Mouse (Mus musculus) heart, embryonic 12.5 days (tissue): ENCODE measurements around the gene Mknk2. TPM values are rescaled to one million over a fixed set of nuclear protein-coding genes. Genes with fewer than 3 reads are reported as not detected.

ENCODE experiments used
- ATAC-seq: fragments of 200-750 bp; cut with Nextera tagmentation; 2 replicates; pipeline ENCODE4 v1.8.0; 2017; ENCODE audit warnings: moderate TSS enrichment, moderate library complexity; ENCODE audit not compliant: insufficient number of reproducible peaks, low FRiP score
- H3K27ac ChIP-seq: fragments of 300-500 bp; sonication (generic); 2 replicates; pipeline ENCODE4 v1.5.1; 2016; ENCODE audit warnings: mild to moderate bottlenecking, moderate library complexity; ENCODE audit not compliant: poor library complexity, severe bottlenecking
- H3K27me3 ChIP-seq: fragments of 300-500 bp; sonication (generic); replicated peaks from 2 replicates; pipeline ENCODE4 v1.6.1; 2016; ENCODE audit warnings: mild to moderate bottlenecking, moderate library complexity
- H3K36me3 ChIP-seq: fragments of 300-500 bp; sonication (generic); 2 replicates; pipeline ENCODE4 v1.6.1; 2016; ENCODE audit warnings: mild to moderate bottlenecking, moderate library complexity
- H3K4me1 ChIP-seq: fragments of 300-500 bp; sonication (generic); replicated peaks from 2 replicates; pipeline ENCODE4 v1.6.1; 2016; ENCODE audit warnings: mild to moderate bottlenecking
- H3K4me2 ChIP-seq: fragments of 300-500 bp; sonication (generic); 2 replicates; pipeline ENCODE4 v1.6.1; 2016; ENCODE audit warnings: mild to moderate bottlenecking, moderate library complexity
- H3K4me3 ChIP-seq: fragments of 300-500 bp; sonication (generic); 2 replicates; pipeline ENCODE4 v1.5.1; 2016; ENCODE audit warnings: mild to moderate bottlenecking
- H3K9ac ChIP-seq: fragments of 300-500 bp; sonication (generic); 2 replicates; pipeline ENCODE4 v1.6.1; 2016; ENCODE audit warnings: mild to moderate bottlenecking, moderate library complexity
- H3K9me3 ChIP-seq: fragments of 300-500 bp; sonication (generic); replicated peaks from 2 replicates; pipeline ENCODE4 v1.6.1; 2016; ENCODE audit warnings: mild to moderate bottlenecking, moderate library complexity
- WGBS: fragments of 180-500 bp; shearing (Covaris S2); methylation state at CpG from one replicate; pipeline ENCODE4 v1.1.7; 2016; 5-methylcytosine and 5-hydroxymethylcytosine counted together
- polyA plus RNA-seq: library from polyadenylated mRNA; unstranded; fragments of >200 nt; fragmentation: Nextera tagmentation; extraction: Ambion mirVana; gene quantifications from 2 replicates; pipeline ENCODE4 v1.2.1, GENCODE M21; 2016

The Mknk2 gene
- polyA plus RNA-seq, 1 experiment from 2014 or later, result 99.6 TPM

DNA sequence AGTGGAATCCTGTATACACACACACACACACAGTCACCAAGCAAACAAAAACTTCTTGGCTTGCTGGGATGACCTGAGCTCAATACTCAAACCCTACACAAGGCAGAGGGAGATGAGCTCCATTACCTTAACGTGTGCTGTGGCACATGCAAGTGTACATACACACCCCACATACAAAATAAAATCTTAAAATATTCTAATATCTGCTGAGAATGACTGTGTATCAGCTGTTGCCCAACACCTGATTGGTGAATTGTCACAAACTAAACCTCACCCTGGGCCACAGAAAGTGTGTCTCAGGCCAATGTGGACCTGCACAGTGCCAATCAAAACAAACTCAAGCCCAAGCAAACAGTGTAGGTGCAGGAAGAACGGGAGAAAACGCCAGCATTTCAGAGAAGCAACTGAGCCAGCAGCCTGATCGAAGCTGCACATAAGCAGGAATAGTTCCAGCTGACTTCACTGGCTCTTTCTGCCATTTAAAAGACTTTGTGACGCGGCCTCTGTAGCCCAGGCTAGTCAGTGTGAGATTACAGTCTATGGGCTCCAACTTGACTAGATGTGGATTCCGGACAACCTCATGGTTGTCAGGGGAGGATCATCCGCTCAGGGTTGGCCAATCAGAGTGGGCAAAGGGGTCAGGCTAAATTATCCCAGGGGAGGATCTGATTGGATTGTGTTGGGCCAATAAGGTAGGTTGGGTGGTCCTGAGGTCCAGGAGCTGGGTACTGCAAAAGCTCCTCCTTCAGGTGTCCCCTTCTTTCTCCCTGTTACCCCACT lies 58.3 kb downstream of the Mknk2 start:
- H3K9ac ChIP-seq, result no peak overlapping the region
- peaks cover 19% of the 10 kb centered on the region for H3K36me3 ChIP-seq
- no peaks in the 10 kb centered on the region for H3K27me3 ChIP-seq
- no peak for ATAC-seq
- H3K4me3 ChIP-seq, result no peak overlapping the region
- no peaks in the 10 kb centered on the region for H3K9me3 ChIP-seq
- no peak overlapping the region for H3K4me2 ChIP-seq
- 31% methylated on average over 8 of the region's 8 CpGs for WGBS
- no peak overlapping the region for H3K27ac ChIP-seq
- H3K4me1 ChIP-seq, result peaks cover 29% of the 10 kb centered on the region

DNA sequence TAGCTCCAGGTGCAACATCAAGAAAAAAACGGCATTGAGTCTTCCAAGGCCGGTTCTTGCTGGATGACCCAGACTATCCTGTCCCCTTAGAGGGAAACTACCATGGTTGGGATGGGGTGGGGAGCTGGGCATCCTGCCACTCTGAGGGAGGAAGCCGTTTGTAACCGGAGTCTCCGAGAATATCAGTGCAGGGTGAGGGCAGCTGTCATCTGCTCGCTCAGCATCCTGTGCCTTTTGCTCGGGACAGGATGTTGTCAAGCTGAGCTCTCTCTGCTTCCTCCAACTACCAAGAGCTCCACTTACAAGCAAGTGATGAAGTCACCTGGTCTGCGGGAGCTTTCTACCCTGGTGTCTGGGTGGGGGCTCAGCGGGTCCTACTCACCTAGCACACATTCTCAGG lies 59.7 kb downstream of the Mknk2 start:
- no peak for ATAC-seq
- Histone ChIP-seq H3K36me3 (peaks cover 32% of the 10 kb centered on the region), H3K9me3 (no peaks in the 10 kb centered on the region), H3K4me2 (no peak overlapping the region), H3K4me1 (peaks cover 16% of the 10 kb centered on the region), H3K27me3 (no peaks in the 10 kb centered on the region), H3K4me3 (no peak overlapping the region), H3K9ac (no peak overlapping the region), H3K27ac (0 out of 2 replicates have a peak overlapping the region, but pooled peaks have one; percentile 28)
- WGBS, result 51% methylated on average over 9 of the region's 9 CpGs

Other genes with a start within 250 kb of the Mknk2 start
- gene Tcf3, start 244.5 kb downstream of the Mknk2 start, polyA plus RNA-seq, result 85.8 and 89.4 TPM in 2 replicates
- not detected in 2 replicates for gene Onecut3, start 183.3 kb downstream of the Mknk2 start, polyA plus RNA-seq
- 0.05 and 0.17 TPM in 2 replicates for gene Atp8b3, start 139.0 kb downstream of the Mknk2 start, polyA plus RNA-seq
- 21.5 and 22.2 TPM in 2 replicates for gene Rexo1, start 116.6 kb downstream of the Mknk2 start, polyA plus RNA-seq
- gene Klf16, start 100.8 kb downstream of the Mknk2 start, polyA plus RNA-seq, result 7.9 and 8.5 TPM in 2 replicates
- 99.4 and 105 TPM in 2 replicates for gene Abhd17a, start 87.8 kb downstream of the Mknk2 start, polyA plus RNA-seq
- gene Scamp4, start 75.2 kb downstream of the Mknk2 start, polyA plus RNA-seq, result 67.4 and 70.0 TPM in 2 replicates
- 3.5 and 4.1 TPM in 2 replicates for gene Adat3, start 75.2 kb downstream of the Mknk2 start, polyA plus RNA-seq
- gene Gm49322, start 72.1 kb downstream of the Mknk2 start, polyA plus RNA-seq, result 2.4 and 2.6 TPM in 2 replicates
- 131 and 136 TPM in 2 replicates for gene Csnk1g2, start 55.3 kb downstream of the Mknk2 start, polyA plus RNA-seq
- 64.9 and 65.7 TPM in 2 replicates for gene Btbd2, start 21.0 kb downstream of the Mknk2 start, polyA plus RNA-seq
- 34.8 and 38.1 TPM in 2 replicates for gene Mob3a, start 23.9 kb upstream of the Mknk2 start, polyA plus RNA-seq
- 13.2 and 18.4 TPM in 2 replicates for gene Izumo4, start 24.1 kb upstream of the Mknk2 start, polyA plus RNA-seq
- 56.5 and 58.9 TPM in 2 replicates for gene Ap3d1, start 64.2 kb upstream of the Mknk2 start, polyA plus RNA-seq
- 25.7 and 30.9 TPM in 2 replicates for gene Dot1l, start 77.1 kb upstream of the Mknk2 start, polyA plus RNA-seq
- 51.2 and 58.3 TPM in 2 replicates for gene Sf3a2, start 120.1 kb upstream of the Mknk2 start, polyA plus RNA-seq
- 82.4 and 83.2 TPM in 2 replicates for gene Plekhj1, start 120.5 kb upstream of the Mknk2 start, polyA plus RNA-seq
- gene Amh, start 127.1 kb upstream of the Mknk2 start, polyA plus RNA-seq, result 0.14 and 0.23 TPM in 2 replicates
- gene Jsrp1, start 135.4 kb upstream of the Mknk2 start, polyA plus RNA-seq, result 6.1 and 6.7 TPM in 2 replicates
- gene Oaz1, start 148.5 kb upstream of the Mknk2 start, polyA plus RNA-seq, result 1,577 and 1,597 TPM in 2 replicates
- gene Lingo3, start 165.9 kb upstream of the Mknk2 start, polyA plus RNA-seq, result 0.46 and 0.54 TPM in 2 replicates
- gene Lsm7, start 177.1 kb upstream of the Mknk2 start, polyA plus RNA-seq, result 177 and 182 TPM in 2 replicates
- 34.8 and 35.2 TPM in 2 replicates for gene Sppl2b, start 177.2 kb upstream of the Mknk2 start, polyA plus RNA-seq
- not detected in 2 replicates for gene Tmprss9, start 193.7 kb upstream of the Mknk2 start, polyA plus RNA-seq
- 285 and 293 TPM in 2 replicates for gene Timm13, start 222.9 kb upstream of the Mknk2 start, polyA plus RNA-seq
- 34.3 and 35.3 TPM in 2 replicates for gene Lmnb2, start 240.1 kb upstream of the Mknk2 start, polyA plus RNA-seq